Mouse (Mus musculus) liver, embryonic 16.5 days (tissue): Measurements from ENCODE around the gene Cfap74. TPM values are rescaled to one million over a fixed set of nuclear protein-coding genes. Genes with fewer than 3 reads are reported as not detected.

Source experiments
- ATAC-seq: fragments of 200-750 bp; cut with Nextera tagmentation; 2 replicates; pipeline ENCODE4 v1.8.0; 2017; ENCODE audit warnings: low read depth, mild to moderate bottlenecking, moderate number of reproducible peaks, moderate library complexity
- H3K27ac ChIP-seq: fragments of 300-500 bp; sonication (generic); 2 replicates; pipeline ENCODE4 v1.5.1; 2014; ENCODE audit warnings: mild to moderate bottlenecking, low read length
- H3K27me3 ChIP-seq: fragments of 300-500 bp; sonication (generic); 2 replicates; pipeline ENCODE4 v1.6.1; 2014; ENCODE audit warnings: low read depth, low read length, mixed read lengths; ENCODE audit not compliant: control insufficient read depth, insufficient read depth
- H3K36me3 ChIP-seq: fragments of 300-500 bp; sonication (generic); 2 replicates; pipeline ENCODE4 v1.6.1; 2014; ENCODE audit warnings: mild to moderate bottlenecking; ENCODE audit not compliant: control insufficient read depth, insufficient read depth
- H3K4me1 ChIP-seq: fragments of 300-500 bp; sonication (generic); 2 replicates; pipeline ENCODE4 v1.6.1; 2014; ENCODE audit warnings: low read depth, low read length, mixed read lengths; ENCODE audit not compliant: control insufficient read depth
- H3K4me2 ChIP-seq: fragments of 300-500 bp; sonication (generic); 2 replicates; pipeline ENCODE4 v1.6.1; 2014; ENCODE audit warnings: low read depth, low read length, mixed read lengths
- H3K4me3 ChIP-seq: fragments of 300-500 bp; sonication (generic); 2 replicates; pipeline ENCODE4 v1.5.1; 2014; ENCODE audit warnings: low read depth, mild to moderate bottlenecking, low read length
- H3K9ac ChIP-seq: fragments of 300-500 bp; sonication (generic); 2 replicates; pipeline ENCODE4 v1.6.1; 2014; ENCODE audit warnings: low read depth, low read length
- H3K9me3 ChIP-seq: fragments of 300-500 bp; sonication (generic); replicated peaks from 2 replicates; pipeline ENCODE4 v1.6.1; 2016; ENCODE audit warnings: low read length; ENCODE audit not compliant: control insufficient read depth
- WGBS: fragments of 180-500 bp; shearing (Covaris S2); extraction: QIAGEN DNeasy Blood & Tissue Kit; methylation state at CpG from one replicate; pipeline ENCODE4 v1.1.7; 2014; ENCODE audit not compliant: insufficient replicate concordance; 5-methylcytosine and 5-hydroxymethylcytosine counted together
- polyA plus RNA-seq: library from polyadenylated mRNA; unstranded; fragments of >200 nt; fragmentation: Nextera tagmentation; extraction: Ambion mirVana; gene quantifications from 2 replicates; pipeline ENCODE4 v1.2.1, GENCODE M21; 2015

Gene Cfap74
- polyA plus RNA-seq, 1 experiment from 2014 or later: 0.12 TPM

DNA sequence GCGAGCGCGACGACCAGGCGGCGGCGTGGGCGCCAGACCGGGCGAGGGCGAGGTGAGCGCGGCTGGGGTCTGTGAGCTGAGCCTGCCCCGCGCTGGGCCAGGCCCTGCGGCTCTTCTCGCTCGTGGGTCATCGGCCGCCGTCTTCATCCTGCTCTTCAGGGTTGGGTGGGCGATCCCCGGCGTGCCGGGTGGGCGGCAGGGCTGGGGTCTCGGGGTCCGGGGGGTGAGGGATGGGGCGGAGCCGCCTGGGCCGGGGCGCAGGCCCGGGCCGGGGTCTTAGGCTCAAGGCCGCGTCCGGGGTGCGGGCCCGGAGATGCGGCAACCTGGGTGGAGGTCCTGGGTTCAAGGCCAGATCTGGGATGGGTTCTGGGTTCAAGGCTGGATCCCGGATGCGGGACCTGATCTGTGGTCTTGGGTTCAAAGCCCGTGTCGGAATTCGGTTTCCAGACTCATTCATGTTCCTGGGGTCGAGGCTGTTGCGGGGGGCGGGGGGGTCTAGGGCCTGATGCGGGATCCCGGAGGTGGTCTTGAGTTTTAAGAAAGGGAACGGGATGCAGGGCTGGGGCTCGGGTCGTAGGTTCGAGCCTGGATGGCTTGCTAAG is 82.6 kb downstream of the Cfap74 start:
- peak; percentile 25 for ATAC-seq
- H3K4me1 ChIP-seq: peaks cover 63% of the 10 kb centered on the region
- no peaks in the 10 kb centered on the region for H3K36me3 ChIP-seq
- H3K9ac ChIP-seq: peak overlapping the region; percentile 94
- under 1% methylated on average over 48 of the region's 54 CpGs for WGBS
- peak overlapping the region; percentile 82 for H3K27ac ChIP-seq
- H3K4me2 ChIP-seq: peak overlapping the region; percentile 100
- peak overlapping the region; percentile 95 for H3K4me3 ChIP-seq
- no peaks in the 10 kb centered on the region for H3K9me3 ChIP-seq
- H3K27me3 ChIP-seq: no peaks in the 10 kb centered on the region

DNA sequence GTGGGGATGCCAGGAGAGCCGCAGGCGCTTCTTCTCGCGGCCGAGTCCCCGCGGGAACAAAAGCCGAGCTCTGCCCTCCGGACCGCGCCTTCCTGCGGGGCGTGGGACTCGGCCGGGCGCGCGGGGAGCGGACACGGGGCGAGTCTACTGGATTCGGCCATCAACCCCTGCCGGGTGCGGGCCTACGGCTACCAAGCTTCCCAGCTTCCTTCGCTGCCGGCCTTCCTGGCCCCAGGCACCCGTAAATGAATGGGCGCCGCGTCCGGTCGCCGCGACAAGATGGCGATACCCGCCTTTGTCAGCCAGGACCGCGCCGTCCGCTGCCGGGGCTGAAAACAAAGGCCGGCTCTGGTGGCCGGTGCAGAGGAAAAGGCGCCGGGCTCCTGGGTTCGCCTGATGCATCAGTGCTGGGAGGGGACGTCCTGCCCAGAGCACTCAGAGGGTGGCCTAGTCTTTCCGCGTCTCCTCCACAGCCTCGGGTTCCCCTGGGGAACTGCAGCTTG is 83.2 kb downstream of the Cfap74 start:
- Histone ChIP-seq H3K4me2 (peak overlapping the region; percentile 100), H3K36me3 (no peaks in the 10 kb centered on the region), H3K27me3 (no peaks in the 10 kb centered on the region), H3K4me3 (peak overlapping the region; percentile 95), H3K27ac (peak overlapping the region; percentile 82), H3K9me3 (no peaks in the 10 kb centered on the region), H3K4me1 (peaks cover 60% of the 10 kb centered on the region), H3K9ac (peak overlapping the region; percentile 94)
- under 1% methylated on average over 51 of the region's 51 CpGs for WGBS
- peak; percentile 27 for ATAC-seq

DNA sequence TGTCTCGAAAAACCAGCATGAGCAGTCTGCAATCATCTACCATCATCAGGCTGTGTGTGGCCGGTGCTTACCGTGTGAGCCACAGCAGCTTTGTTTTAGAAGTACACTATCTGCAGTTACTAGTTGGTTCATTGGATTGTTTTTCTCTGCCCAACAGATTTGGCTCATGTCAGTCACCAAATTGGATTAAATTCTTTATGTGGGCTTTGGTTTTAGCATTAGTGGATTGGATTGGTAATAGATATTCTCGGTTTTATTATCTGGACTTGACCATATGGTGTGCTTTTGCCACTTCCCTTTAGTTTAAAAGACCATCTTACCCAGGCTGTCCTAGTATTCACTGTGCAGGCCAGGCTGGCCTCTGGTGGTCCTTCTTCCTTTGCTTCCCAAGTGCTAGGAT is 85.9 kb downstream of the Cfap74 start:
- no peak overlapping the region for H3K9ac ChIP-seq
- no peaks in the 10 kb centered on the region for H3K36me3 ChIP-seq
- no peaks in the 10 kb centered on the region for H3K9me3 ChIP-seq
- 39% methylated on average over 4 of the region's 4 CpGs for WGBS
- ATAC-seq: no peak
- H3K27ac ChIP-seq: no peak overlapping the region
- no peak overlapping the region for H3K4me3 ChIP-seq
- H3K4me2 ChIP-seq: no peak overlapping the region
- no peaks in the 10 kb centered on the region for H3K27me3 ChIP-seq
- H3K4me1 ChIP-seq: peaks cover 36% of the 10 kb centered on the region

DNA sequence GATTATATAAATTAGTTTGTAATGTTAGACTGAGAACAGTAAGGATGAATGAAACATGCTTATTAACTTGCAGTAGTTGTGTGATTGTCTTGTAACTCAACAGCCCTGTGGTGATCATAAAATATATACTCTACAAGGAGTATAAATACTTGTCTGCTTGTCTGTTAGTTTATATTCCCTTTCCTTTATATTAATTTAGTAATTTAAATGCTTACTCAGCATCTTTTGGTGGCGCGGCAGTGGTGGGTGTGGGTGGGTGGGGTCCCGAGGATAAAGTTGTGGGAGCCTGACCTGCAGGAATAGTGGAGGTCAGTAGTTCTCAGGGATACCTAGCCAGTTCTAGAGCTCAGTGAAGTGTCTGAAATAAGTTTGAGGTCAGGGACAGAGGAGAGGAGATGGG is 89.0 kb downstream of the Cfap74 start:
- whole genome bisulfite sequencing: 42% methylated on average over 3 of the region's 3 CpGs
- no peaks in the 10 kb centered on the region for H3K36me3 ChIP-seq
- no peak overlapping the region for H3K4me3 ChIP-seq
- no peak overlapping the region for H3K4me2 ChIP-seq
- no peak for ATAC-seq
- H3K4me1 ChIP-seq: peaks cover 19% of the 10 kb centered on the region
- H3K27me3 ChIP-seq: no peaks in the 10 kb centered on the region
- H3K27ac ChIP-seq: no peak overlapping the region
- no peak overlapping the region for H3K9ac ChIP-seq
- H3K9me3 ChIP-seq: no peaks in the 10 kb centered on the region

DNA sequence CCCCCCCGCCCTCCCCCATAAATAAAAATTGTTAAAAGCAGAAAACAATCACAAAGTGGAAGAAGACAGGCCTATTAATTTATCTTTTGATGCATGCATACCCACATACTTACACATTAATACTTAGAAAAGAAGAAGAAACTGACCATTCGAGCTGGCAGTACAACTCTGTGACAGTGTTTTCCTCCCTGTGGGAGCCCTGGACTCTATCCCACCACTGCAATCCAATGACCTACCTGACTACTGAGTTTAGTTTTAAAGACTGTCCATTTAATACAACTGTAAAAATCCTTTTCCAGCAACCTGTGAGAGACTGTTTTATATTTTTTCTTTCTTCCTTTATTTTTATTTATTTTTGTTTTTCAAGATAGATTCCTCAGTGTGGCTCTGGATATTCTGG is 92.1 kb downstream of the Cfap74 start:
- H3K4me1 ChIP-seq: peaks cover 22% of the 10 kb centered on the region
- H3K4me3 ChIP-seq: no peak overlapping the region
- WGBS: 57% methylated on average over 2 of the region's 2 CpGs
- no peak for ATAC-seq
- no peaks in the 10 kb centered on the region for H3K36me3 ChIP-seq
- no peak overlapping the region for H3K27ac ChIP-seq
- H3K27me3 ChIP-seq: no peaks in the 10 kb centered on the region
- H3K9me3 ChIP-seq: no peaks in the 10 kb centered on the region
- no peak overlapping the region for H3K9ac ChIP-seq
- H3K4me2 ChIP-seq: no peak overlapping the region

DNA sequence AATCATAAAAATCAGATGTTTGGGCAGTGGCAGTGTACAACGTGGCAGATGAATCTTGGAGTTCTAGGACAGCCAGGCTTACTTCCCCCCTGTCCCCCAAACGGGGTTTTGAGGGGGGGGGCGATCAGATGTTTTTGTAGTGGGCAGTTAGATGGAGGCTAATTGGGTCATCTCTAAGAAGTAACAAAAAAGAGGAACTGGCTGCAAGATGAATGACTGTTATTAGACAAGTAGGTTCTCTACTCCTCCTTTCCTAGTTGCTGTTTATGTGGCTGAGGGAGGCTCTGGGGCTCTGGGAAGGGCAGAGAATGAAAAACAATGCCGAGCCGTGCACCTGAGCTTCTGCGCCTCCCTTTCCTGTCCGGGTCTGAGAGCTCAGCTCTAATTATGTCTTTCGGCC is 96.1 kb downstream of the Cfap74 start:
- no peak overlapping the region for H3K9ac ChIP-seq
- H3K4me2 ChIP-seq: no peak overlapping the region
- peaks cover 19% of the 10 kb centered on the region for H3K4me1 ChIP-seq
- H3K4me3 ChIP-seq: no peak overlapping the region
- H3K9me3 ChIP-seq: no peaks in the 10 kb centered on the region
- H3K27me3 ChIP-seq: no peaks in the 10 kb centered on the region
- ATAC-seq: no peak
- WGBS: 20% methylated on average over 8 of the region's 8 CpGs
- no peak overlapping the region for H3K27ac ChIP-seq
- H3K36me3 ChIP-seq: no peaks in the 10 kb centered on the region

DNA sequence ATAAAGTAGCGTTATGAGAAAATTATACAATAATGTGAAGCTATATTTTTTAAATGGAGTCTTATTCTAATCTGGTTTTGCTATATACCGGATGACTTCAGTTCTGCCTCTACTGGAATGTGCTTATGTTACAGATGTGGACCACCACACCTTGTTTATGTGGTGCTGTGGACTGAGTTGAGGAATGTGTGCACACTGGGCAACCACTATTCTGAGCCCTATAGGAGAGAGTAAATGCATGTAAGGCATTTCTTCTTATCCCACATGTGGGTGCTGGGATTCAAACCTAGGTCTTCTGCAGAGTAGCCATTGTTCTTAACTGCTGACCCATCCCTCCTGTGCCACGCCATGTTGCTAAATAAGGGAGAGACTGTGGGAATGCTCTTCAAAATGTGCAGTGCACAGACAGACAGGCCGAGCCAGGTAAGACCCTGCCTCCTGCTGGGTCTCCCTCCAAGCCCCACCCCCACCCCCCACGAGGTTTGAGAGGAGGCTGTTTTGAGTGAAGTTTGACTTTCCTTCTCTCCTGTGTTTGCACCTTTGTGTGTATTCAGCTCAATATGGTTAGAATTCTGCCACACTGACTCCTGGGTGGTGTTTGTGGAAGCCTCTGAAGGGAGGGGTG is 96.8 kb downstream of the Cfap74 start:
- Histone ChIP-seq H3K36me3 (no peaks in the 10 kb centered on the region), H3K4me2 (no peak overlapping the region), H3K9me3 (no peaks in the 10 kb centered on the region), H3K27me3 (no peaks in the 10 kb centered on the region), H3K4me1 (peaks cover 19% of the 10 kb centered on the region), H3K27ac (no peak overlapping the region), H3K4me3 (no peak overlapping the region), H3K9ac (no peak overlapping the region)
- no peak for ATAC-seq
- 66% methylated on average over 5 of the region's 5 CpGs for WGBS

DNA sequence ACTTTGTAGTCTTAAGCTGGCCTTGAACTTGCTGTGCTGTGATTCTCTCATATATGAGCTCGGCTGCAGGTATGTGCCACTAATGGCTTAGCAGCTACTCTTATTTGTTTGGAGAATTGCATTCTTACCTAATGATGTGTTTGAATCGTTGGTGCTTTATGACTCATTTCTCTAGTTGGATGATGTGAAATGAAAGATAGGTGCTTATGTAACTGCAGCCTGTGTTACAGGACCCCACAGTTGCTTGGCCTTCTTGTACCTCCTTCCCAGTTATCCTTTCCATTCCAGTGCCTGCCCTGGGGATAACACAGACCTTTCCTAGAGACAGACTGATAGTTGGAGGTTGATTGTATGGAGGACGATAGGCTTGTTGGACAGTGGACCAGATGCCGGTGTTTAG is 99.6 kb downstream of the Cfap74 start:
- Histone ChIP-seq H3K4me1 (peaks cover 19% of the 10 kb centered on the region), H3K27ac (no peak overlapping the region), H3K9ac (no peak overlapping the region), H3K9me3 (no peaks in the 10 kb centered on the region), H3K4me3 (no peak overlapping the region), H3K36me3 (no peaks in the 10 kb centered on the region), H3K4me2 (no peak overlapping the region), H3K27me3 (no peaks in the 10 kb centered on the region)
- WGBS: 79% methylated on average over 4 of the region's 4 CpGs
- ATAC-seq: no peak

DNA sequence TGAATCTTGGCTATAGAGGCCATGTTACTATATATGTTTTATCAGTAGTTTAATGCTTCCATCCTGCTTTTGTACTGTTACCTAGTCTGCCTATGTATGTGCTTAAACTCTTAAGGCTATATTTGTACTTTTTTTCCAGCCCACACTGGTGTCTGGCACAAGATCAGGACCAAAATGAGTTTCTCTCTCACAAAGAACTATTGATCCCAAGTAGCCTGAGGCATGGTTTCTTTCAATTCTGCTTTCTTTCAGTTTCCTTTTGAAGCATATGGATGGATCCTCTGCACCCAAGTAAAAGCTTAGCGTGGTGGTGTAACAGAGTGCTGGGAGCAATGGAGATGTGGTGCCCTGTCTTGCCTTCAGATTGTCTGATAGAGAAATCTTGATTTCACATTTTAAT is 102.0 kb downstream of the Cfap74 start:
- Histone ChIP-seq H3K36me3 (no peaks in the 10 kb centered on the region), H3K4me1 (peaks cover under 1% of the 10 kb centered on the region; the same call in 1 of the 2 replicates), H3K4me3 (no peak overlapping the region), H3K9ac (no peak overlapping the region), H3K4me2 (no peak overlapping the region), H3K27ac (no peak overlapping the region), H3K27me3 (no peaks in the 10 kb centered on the region), H3K9me3 (no peaks in the 10 kb centered on the region)
- 74% methylated on average over 1 of the region's 1 CpGs for WGBS
- ATAC-seq: no peak
